22 mouse cellular contexts compared by ENCODE assay signal in genomic region chr8:79332109-79332900, GRCm38 (mm10). TPM values are rescaled to one million over a fixed set of nuclear protein-coding genes. Genes with fewer than 3 reads are reported as not detected.
DNase-seq lines count a peak whose midpoint lies in the region; ATAC-seq and TF ChIP-seq lines count a peak whose summit lies in the region.
"Had no signal": no experiment of that assay in that cellular context is flagged by ENCODE, and none has a peak within 500 bp of the region (broad histone marks: within the 10 kb centered on the region; RNA-seq: fewer than 3 reads in every experiment).

No protein-coding gene starts in this region.

- TF ChIP-seq CTCF in E14TG2a.4 (conservative IDR thresholded peaks at IDR 0.05; ENCODE audit: low read length) = no peak

- no peak overlapping the region for H3K4me2 ChIP-seq in forebrain, embryonic 11.5 days (ENCODE audit: low read depth, low read length, severe bottlenecking)
- H3K4me2 ChIP-seq in forebrain, embryonic 14.5 days (ENCODE audit: low read length) = no peak overlapping the region
- H3K4me2 ChIP-seq in kidney, embryonic 16.5 days (replicated peaks; ENCODE audit: low read depth, low read length) = no peak overlapping the region
- H3K4me2 ChIP-seq: forebrain, embryonic 15.5 days; hindbrain, embryonic 13.5 days; intestine, embryonic 15.5 days had no signal

- no peak overlapping the region for H3K27ac ChIP-seq in forebrain, embryonic 11.5 days (ENCODE audit: low read depth, low read length)
- no peak overlapping the region for H3K27ac ChIP-seq in forebrain, embryonic 14.5 days (ENCODE audit: low read depth, low read length)
- H3K27ac ChIP-seq in kidney, embryonic 16.5 days (ENCODE audit: low read length) = no peak overlapping the region
- H3K27ac ChIP-seq: forebrain, embryonic 15.5 days; heart, embryonic 10.5 days; hindbrain, embryonic 13.5 days; hindbrain, postnatal 0 days; intestine, embryonic 15.5 days had no signal

- no peaks in the 10 kb centered on the region for H3K9me3 ChIP-seq in forebrain, embryonic 11.5 days (ENCODE audit: control insufficient read depth, low read length)
- H3K9me3 ChIP-seq in forebrain, embryonic 14.5 days (replicated peaks; ENCODE audit: control insufficient read depth, low read length) = no peaks in the 10 kb centered on the region
- H3K9me3 ChIP-seq in kidney, embryonic 16.5 days (ENCODE audit: low read length) = peaks cover 4% of the 10 kb centered on the region; the same call in 1 of the 2 replicates
- H3K9me3 ChIP-seq in E14TG2a.4 (ENCODE audit: low read length) = no peaks in the 10 kb centered on the region
- H3K9me3 ChIP-seq: forebrain, embryonic 15.5 days; heart, embryonic 10.5 days; hindbrain, embryonic 13.5 days; intestine, embryonic 15.5 days had no signal

- H3K4me1 ChIP-seq in forebrain, embryonic 11.5 days (replicated peaks; ENCODE audit: control insufficient read depth, insufficient read depth, low read length) = no peaks in the 10 kb centered on the region
- no peaks in the 10 kb centered on the region for H3K4me1 ChIP-seq in forebrain, embryonic 14.5 days (ENCODE audit: control insufficient read depth, insufficient read depth, low read length)
- H3K4me1 ChIP-seq in kidney, embryonic 16.5 days (ENCODE audit: insufficient read depth, low read length) = no peaks in the 10 kb centered on the region
- peaks cover 18% of the 10 kb centered on the region for H3K4me1 ChIP-seq in E14TG2a.4 (replicated peaks; ENCODE audit: low read depth, low read length)
- H3K4me1 ChIP-seq: forebrain, embryonic 15.5 days; intestine, embryonic 15.5 days had no signal

- no peak overlapping the region for H3K9ac ChIP-seq in forebrain, embryonic 11.5 days (ENCODE audit: low read length)
- H3K9ac ChIP-seq in forebrain, embryonic 14.5 days (ENCODE audit: low read length) = no peak overlapping the region
- no peak overlapping the region for H3K9ac ChIP-seq in kidney, embryonic 16.5 days (replicated peaks; ENCODE audit: low read length)
- H3K9ac ChIP-seq: forebrain, embryonic 15.5 days; hindbrain, embryonic 13.5 days; intestine, embryonic 15.5 days had no signal

- WGBS in forebrain, embryonic 11.5 days = 92% methylated on average over 22 of the region's 22 CpGs
- 90% methylated on average over 22 of the region's 22 CpGs for WGBS in forebrain, embryonic 14.5 days
- WGBS in kidney, embryonic 16.5 days = 92% methylated on average over 22 of the region's 22 CpGs

- no peak overlapping the region for H3K4me3 ChIP-seq in forebrain, embryonic 11.5 days (ENCODE audit: low read depth, low read length)
- H3K4me3 ChIP-seq in forebrain, embryonic 14.5 days (ENCODE audit: low read depth, low read length) = no peak overlapping the region
- H3K4me3 ChIP-seq in kidney, embryonic 16.5 days (ENCODE audit: low read length) = no peak overlapping the region
- peak overlapping the region; percentile 54 for H3K4me3 ChIP-seq in E14TG2a.4 (replicated peaks; ENCODE audit: low read length)
- H3K4me3 ChIP-seq: forebrain, embryonic 15.5 days; heart, embryonic 10.5 days; hindbrain, embryonic 13.5 days; intestine, embryonic 15.5 days had no signal

- no peaks in the 10 kb centered on the region for H3K27me3 ChIP-seq in forebrain, embryonic 11.5 days (ENCODE audit: control insufficient read depth, insufficient read depth, low read length)
- no peaks in the 10 kb centered on the region for H3K27me3 ChIP-seq in forebrain, embryonic 14.5 days (replicated peaks; ENCODE audit: control insufficient read depth, insufficient read depth, low read length)
- H3K27me3 ChIP-seq in kidney, embryonic 16.5 days (ENCODE audit: insufficient read depth, low read length) = no peaks in the 10 kb centered on the region
- H3K27me3 ChIP-seq in E14TG2a.4 (ENCODE audit: insufficient read depth, low read length) = no peaks in the 10 kb centered on the region
- H3K27me3 ChIP-seq: forebrain, embryonic 15.5 days; hindbrain, embryonic 13.5 days; intestine, embryonic 15.5 days had no signal

- ATAC-seq in forebrain, embryonic 11.5 days (replicated peaks; ENCODE audit: low FRiP score) = no peak
- no peak for ATAC-seq in forebrain, embryonic 14.5 days
- ATAC-seq in kidney, embryonic 16.5 days (ENCODE audit: low FRiP score, low TSS enrichment) = peak; percentile 39; the same call in 1 of the 2 replicates
- ATAC-seq: CD4-positive, CD25-positive, alpha-beta regulatory T cell, adult 4 months; forebrain, embryonic 15.5 days; hindbrain, postnatal 0 days; intestine, embryonic 15.5 days had no signal

- peak; percentile 26 for DNase-seq in forebrain, embryonic 11.5 days (ENCODE audit: low spot score)
- no peak for DNase-seq in forebrain, embryonic 14.5 days (ENCODE audit: low spot score)
- no peak for DNase-seq in kidney, adult 9 months
- DNase-seq in brain, adult 2 months (ENCODE audit: low read depth, low spot score) = peak; percentile 32
- no peak for DNase-seq in adrenal gland, adult (ENCODE audit: inconsistent age in 2 of 2, low spot score in 1 of 2)
- no peak for DNase-seq in gastrocnemius, postnatal 14 days
- DNase-seq: adrenal gland, postnatal 10 days; B cell, adult 2 months; cerebellum, adult 18-20 months; cerebellum, adult 9-11 months; cerebellum, postnatal 36 days; gastrocnemius, postnatal 36 days; heart, adult 18-20 months; heart, postnatal 10 days had no signal

- intact Hi-C loops in gastrocnemius, postnatal 14 days (cut with DNase I; ENCODE audit: low total_unique reads) = no loop called here

- no peaks in the 10 kb centered on the region; the same call in 1 of the 2 replicates for H3K36me3 ChIP-seq in forebrain, embryonic 11.5 days (ENCODE audit: control insufficient read depth, insufficient read depth, low read length)
- peaks cover 4% of the 10 kb centered on the region; the same call in 1 of the 2 replicates for H3K36me3 ChIP-seq in forebrain, embryonic 14.5 days (ENCODE audit: control insufficient read depth, insufficient read depth, low read length)
- peaks cover 5% of the 10 kb centered on the region; the same call in 1 of the 2 replicates for H3K36me3 ChIP-seq in kidney, embryonic 16.5 days (ENCODE audit: insufficient read depth, low read length)
- no peaks in the 10 kb centered on the region for H3K36me3 ChIP-seq in E14TG2a.4 (ENCODE audit: insufficient read depth, low read length)
- H3K36me3 ChIP-seq: intestine, embryonic 15.5 days had no signal

RNA-seq across cellular contexts. Expression of gene Mmaa, which starts 37.6 kb away (rescaled TPM):
- 11.5 and 13.3 TPM in 2 replicates for polyA plus RNA-seq in forebrain, embryonic 11.5 days (2014; fragmentation: Nextera tagmentation; extraction: Ambion mirVana)
- polyA plus RNA-seq in forebrain, embryonic 14.5 days (2014; fragmentation: Nextera tagmentation; extraction: Ambion mirVana) = 20.2 and 24.9 TPM in 2 replicates
- polyA plus RNA-seq in kidney, embryonic 16.5 days (2015; fragmentation: Nextera tagmentation; extraction: Ambion mirVana) = 14.0 and 15.2 TPM in 2 replicates
- total RNA-seq in gastrocnemius, postnatal 14 days (2021) = 10 to 100 TPM; 15.3 to 15.8 TPM

Comparison
In these comparisons a context has a peak if more than half of its experiments do, and no peak if none do; other contexts are left out.
1. DNase-seq: peak in forebrain, embryonic 11.5 days (single experiment) and brain, adult 2 months (single experiment); none in forebrain, embryonic 14.5 days (single experiment), kidney, adult 9 months (single experiment), adrenal gland, adult (0 of 2) and gastrocnemius, postnatal 14 days (single experiment).